Mouse (Mus musculus) cortical plate, adult 2 months (tissue): ENCODE measurements around the gene Fam180a.

ENCODE experiments used
- CTCF ChIP-seq: fragments of 200-500 bp; IDR thresholded peaks from 2 replicates; pipeline ENCODE4 v1.5.1; 2011; ENCODE audit warnings: mild to moderate bottlenecking, control low read depth, low read length; ENCODE audit not compliant: insufficient read depth; ENCODE audit errors: extremely low read depth
- POLR2A ChIP-seq: fragments of 200-500 bp; IDR thresholded peaks from 2 replicates; pipeline ENCODE4 v1.6.1; 2011; ENCODE audit warnings: mild to moderate bottlenecking, low read length, control low read depth; ENCODE audit not compliant: insufficient read depth; ENCODE audit errors: extremely low read depth

DNA sequence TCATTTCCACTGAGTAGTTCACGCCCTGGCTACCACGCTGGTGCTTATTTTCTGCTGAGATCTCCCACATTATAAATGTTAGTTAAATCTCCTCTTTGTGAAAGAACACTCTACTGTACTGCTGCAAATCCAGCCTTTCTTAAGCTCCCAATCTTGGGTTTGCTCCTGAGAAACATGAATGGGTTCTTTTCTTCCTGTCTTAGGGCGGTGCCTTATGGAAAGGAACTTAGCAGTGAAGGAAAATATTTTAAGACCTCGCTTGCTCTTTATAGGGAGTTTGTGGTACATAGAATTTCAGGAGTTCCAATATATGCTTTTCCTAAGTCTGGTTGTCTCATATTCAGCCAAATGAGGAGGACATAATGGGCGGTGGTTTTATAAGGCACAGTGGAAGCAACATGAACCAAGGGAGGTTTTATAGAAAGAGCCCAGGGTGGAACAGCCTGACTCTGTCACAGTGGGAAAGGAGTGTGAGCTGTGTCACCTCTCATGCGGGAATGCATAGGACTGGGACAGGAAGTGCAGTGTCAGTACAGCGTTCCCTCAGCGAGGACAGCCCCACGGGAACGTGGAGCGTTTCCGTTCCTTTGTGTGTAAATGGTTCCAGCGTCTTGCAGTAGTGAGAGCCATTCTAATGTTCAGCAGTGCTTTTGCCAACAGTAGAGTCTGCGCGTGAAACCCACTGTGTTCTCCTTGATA, 60.2 kb downstream of the Fam180a start:
- TF ChIP-seq POLR2A (no peak), CTCF (no peak)
